Mouse (Mus musculus) spleen, postnatal 0 days (tissue): Measurements from ENCODE around the gene Nup54. TPM values are rescaled to one million over a fixed set of nuclear protein-coding genes. Genes with fewer than 3 reads are reported as not detected.

Source experiments
- polyA plus RNA-seq: library from polyadenylated mRNA; unstranded; fragments of >200 nt; fragmentation: Nextera tagmentation; extraction: Ambion mirVana; gene quantifications from 2 replicates; pipeline ENCODE4 v1.2.1, GENCODE M21; 2015

The Nup54 gene
- 31.9 and 35.4 TPM in 2 replicates for polyA plus RNA-seq

DNA sequence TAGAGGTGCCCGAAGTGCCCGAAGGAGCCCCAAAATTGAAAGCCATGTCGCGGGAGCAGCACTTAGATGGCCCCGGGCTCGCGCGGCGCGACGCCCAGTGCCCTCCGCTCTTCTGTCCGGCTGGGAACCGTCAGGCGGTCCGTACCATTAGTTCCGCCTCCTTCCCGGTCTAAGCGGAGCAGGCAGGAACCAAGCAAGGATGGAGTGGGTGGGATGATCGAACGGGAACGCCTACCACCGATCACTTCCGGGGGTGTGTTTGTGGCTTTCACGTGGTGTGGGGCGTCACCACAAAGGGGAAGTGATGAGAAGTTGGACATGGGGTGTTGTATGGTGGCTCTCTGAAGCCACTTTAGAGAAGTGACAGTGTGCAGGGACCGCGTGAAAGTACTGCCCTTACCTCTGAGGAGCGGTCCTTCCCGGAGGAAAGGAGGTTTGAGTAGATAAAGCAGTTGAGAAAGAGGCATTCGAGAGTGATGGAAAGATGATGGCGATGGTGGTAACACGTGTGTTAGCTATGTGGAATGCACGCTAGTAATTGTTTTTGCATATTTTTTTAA, at the start of gene Nup54:
Gene Nup54 (minus strand): TSS at position 195 of the 560 bp plus-strand sequence.

Other genes with a start within 250 kb of the Nup54 start
- not detected in 2 replicates for gene U90926, start 219.8 kb downstream of the Nup54 start, polyA plus RNA-seq
- 0.07 TPM in 1 of 2 replicates, not detected in the other for gene Ppef2, start 178.9 kb downstream of the Nup54 start, polyA plus RNA-seq
- gene Naaa, start 157.0 kb downstream of the Nup54 start, polyA plus RNA-seq = 8.5 and 10.8 TPM in 2 replicates
- gene Sdad1, start 124.7 kb downstream of the Nup54 start, polyA plus RNA-seq = 26.6 and 26.8 TPM in 2 replicates
- 0.06 and 0.95 TPM in 2 replicates for gene Cxcl9, start 107.1 kb downstream of the Nup54 start, polyA plus RNA-seq
- gene Art3, start 103.4 kb downstream of the Nup54 start, polyA plus RNA-seq = 3.3 and 5.7 TPM in 2 replicates
- 1.2 and 3.5 TPM in 2 replicates for gene Cxcl10, start 86.3 kb downstream of the Nup54 start, polyA plus RNA-seq
- gene Scarb2, start 71.6 kb upstream of the Nup54 start, polyA plus RNA-seq = 11.5 and 13.2 TPM in 2 replicates
- 0.10 TPM in 1 of 2 replicates, not detected in the other for gene Fam47e, start 119.8 kb upstream of the Nup54 start, polyA plus RNA-seq
- 25.9 and 33.9 TPM in 2 replicates for gene Stbd1, start 167.8 kb upstream of the Nup54 start, polyA plus RNA-seq
- gene Ccdc158, start 240.1 kb upstream of the Nup54 start, polyA plus RNA-seq = 0.49 and 0.51 TPM in 2 replicates
- gene Shroom3, start 248.2 kb upstream of the Nup54 start, polyA plus RNA-seq = 2.6 and 2.7 TPM in 2 replicates